In genomic region chr8:125741855-125742254, GRCm38 (mm10) we compare ENCODE assay signal across 16 mouse cellular contexts. TPM values are rescaled to one million over a fixed set of nuclear protein-coding genes. Genes with fewer than 3 reads are reported as not detected.
DNase-seq lines count a peak whose midpoint lies in the region; ATAC-seq and TF ChIP-seq lines count a peak whose summit lies in the region.
"Had no signal": no experiment of that assay in that cellular context is flagged by ENCODE, and none has a peak within 500 bp of the region (broad histone marks: within the 10 kb centered on the region; RNA-seq: fewer than 3 reads in every experiment).

No protein-coding gene starts in this region.

- 0 out of 2 replicates have a peak, but pooled peaks have one; percentile 17 for ATAC-seq in kidney, embryonic 14.5 days (ENCODE audit: low FRiP score, low TSS enrichment)
- ATAC-seq in common myeloid progenitor, adult 5-6 weeks (replicated peaks; ENCODE audit: low read depth, poor library complexity, severe bottlenecking): peak; percentile 60
- peak; percentile 69 for ATAC-seq in lung, embryonic 14.5 days (ENCODE audit: insufficient read depth)
- ATAC-seq in megakaryocyte-erythroid progenitor cell, adult 5-6 weeks (replicated peaks; ENCODE audit: low FRiP score, low TSS enrichment, poor library complexity, severe bottlenecking): peak; percentile 34
- no peak for ATAC-seq in forebrain, postnatal 0 days
- ATAC-seq: forebrain, embryonic 13.5 days had no signal

- TF ChIP-seq CTCF in lung, embryonic 14.5 days (IDR thresholded peaks at IDR 0.05; ENCODE audit: low read depth): no peak
- no peak for TF ChIP-seq CTCF in forebrain, postnatal 0 days (IDR thresholded peaks at IDR 0.05; ENCODE audit: low read depth)

- no peaks in the 10 kb centered on the region for H3K9me3 ChIP-seq in kidney, embryonic 14.5 days (ENCODE audit: control insufficient read depth, low read length)
- no peaks in the 10 kb centered on the region for H3K9me3 ChIP-seq in lung, embryonic 14.5 days (ENCODE audit: low read depth, low read length)
- H3K9me3 ChIP-seq in forebrain, postnatal 0 days (ENCODE audit: low read length): no peaks in the 10 kb centered on the region
- H3K9me3 ChIP-seq: embryonic facial prominence, embryonic 13.5 days; forebrain, embryonic 13.5 days; heart, embryonic 12.5 days; limb, embryonic 15.5 days had no signal

- no peak for DNase-seq in kidney, postnatal 14 days
- DNase-seq in lung, embryonic 14.5 days: peak; percentile 50
- no peak for DNase-seq in adrenal gland, postnatal 10 days
- no peak for DNase-seq in spleen, postnatal 36 days (ENCODE audit: low spot score in 2 of 2)
- no peak for DNase-seq in forebrain, postnatal 0 days
- DNase-seq: adrenal gland, postnatal 14 days; gastrocnemius, postnatal 10 days; kidney, adult 18-20 months had no signal

- H3K4me3 ChIP-seq in kidney, embryonic 14.5 days (ENCODE audit: low read length): no peak overlapping the region
- H3K4me3 ChIP-seq in lung, embryonic 14.5 days (ENCODE audit: low read depth, low read length): no peak overlapping the region
- no peak overlapping the region for H3K4me3 ChIP-seq in forebrain, postnatal 0 days (ENCODE audit: low read depth, low read length)
- H3K4me3 ChIP-seq: embryonic facial prominence, embryonic 13.5 days; forebrain, embryonic 13.5 days; heart, embryonic 12.5 days; limb, embryonic 15.5 days; myocyte had no signal

- no peaks in the 10 kb centered on the region for H3K4me1 ChIP-seq in kidney, embryonic 14.5 days (ENCODE audit: control insufficient read depth, insufficient read depth, low read length)
- no peaks in the 10 kb centered on the region for H3K4me1 ChIP-seq in lung, embryonic 14.5 days (ENCODE audit: insufficient read depth)
- no peaks in the 10 kb centered on the region for H3K4me1 ChIP-seq in forebrain, postnatal 0 days (ENCODE audit: insufficient read depth)
- H3K4me1 ChIP-seq: forebrain, embryonic 13.5 days had no signal

- H3K27me3 ChIP-seq in kidney, embryonic 14.5 days (ENCODE audit: control insufficient read depth, insufficient read depth, low read length): no peaks in the 10 kb centered on the region
- no peaks in the 10 kb centered on the region for H3K27me3 ChIP-seq in lung, embryonic 14.5 days (ENCODE audit: insufficient read depth, low read length)
- H3K27me3 ChIP-seq in forebrain, postnatal 0 days (ENCODE audit: insufficient read depth, low read length): no peaks in the 10 kb centered on the region
- H3K27me3 ChIP-seq: embryonic facial prominence, embryonic 13.5 days; forebrain, embryonic 13.5 days; heart, embryonic 12.5 days; limb, embryonic 15.5 days had no signal

- WGBS in kidney, embryonic 14.5 days: 55% methylated on average over 2 of the region's 2 CpGs
- WGBS in lung, embryonic 14.5 days: 40% methylated on average over 2 of the region's 2 CpGs
- 83% methylated on average over 2 of the region's 2 CpGs for WGBS in forebrain, postnatal 0 days

- no peak overlapping the region for H3K4me2 ChIP-seq in kidney, embryonic 14.5 days (replicated peaks; ENCODE audit: low read depth, low read length)
- H3K4me2 ChIP-seq in lung, embryonic 14.5 days: no peak overlapping the region
- H3K4me2 ChIP-seq in forebrain, postnatal 0 days (ENCODE audit: low read depth): no peak overlapping the region
- H3K4me2 ChIP-seq: embryonic facial prominence, embryonic 13.5 days; forebrain, embryonic 13.5 days; heart, embryonic 12.5 days; limb, embryonic 15.5 days had no signal

- no peak overlapping the region for H3K9ac ChIP-seq in kidney, embryonic 14.5 days (ENCODE audit: low read depth, low read length)
- no peak overlapping the region for H3K9ac ChIP-seq in lung, embryonic 14.5 days
- H3K9ac ChIP-seq in forebrain, postnatal 0 days: no peak overlapping the region
- H3K9ac ChIP-seq: embryonic facial prominence, embryonic 13.5 days; forebrain, embryonic 13.5 days; heart, embryonic 12.5 days; limb, embryonic 15.5 days had no signal

- 0 out of 2 replicates have a peak, but pooled peaks cover 4% of the 10 kb centered on the region for H3K36me3 ChIP-seq in kidney, embryonic 14.5 days (ENCODE audit: control insufficient read depth, insufficient read depth, low read length)
- no peaks in the 10 kb centered on the region; the same call in 1 of the 2 replicates for H3K36me3 ChIP-seq in lung, embryonic 14.5 days (ENCODE audit: insufficient read depth)
- H3K36me3 ChIP-seq in forebrain, postnatal 0 days (ENCODE audit: insufficient read depth): no peaks in the 10 kb centered on the region

- no peak overlapping the region for H3K27ac ChIP-seq in kidney, embryonic 14.5 days (ENCODE audit: low read depth, low read length)
- no peak overlapping the region for H3K27ac ChIP-seq in lung, embryonic 14.5 days (ENCODE audit: low read depth)
- H3K27ac ChIP-seq in forebrain, postnatal 0 days (ENCODE audit: low read depth, low read length): no peak overlapping the region
- H3K27ac ChIP-seq: embryonic facial prominence, embryonic 13.5 days; forebrain, embryonic 13.5 days; limb, embryonic 15.5 days had no signal

RNA-seq across cellular contexts. Expression of gene Ntpcr, which starts 12.1 kb away (rescaled TPM):
- 28.5 and 29.3 TPM in 2 replicates for polyA plus RNA-seq in kidney, embryonic 14.5 days (2014; fragmentation: Nextera tagmentation; extraction: Ambion mirVana)
- total RNA-seq in common myeloid progenitor, adult 5-6 weeks (2017): 22.8 and 35.2 TPM in 2 replicates
- polyA plus RNA-seq in lung, embryonic 14.5 days (2014; fragmentation: Nextera tagmentation; extraction: Ambion mirVana): 33.0 TPM in 2 replicates
- 28.5 and 30.9 TPM in 2 replicates for total RNA-seq in megakaryocyte-erythroid progenitor cell, adult 5-6 weeks (2014; fragmentation: Nextera tagmentation)
- total RNA-seq in megakaryocyte-erythroid progenitor cell, adult 5-6 weeks (2017): 18.2 and 66.2 TPM in 2 replicates
- 10 to 100 TPM; 14.4 to 16.8 TPM for total RNA-seq in adrenal gland, postnatal 10 days (2021)
- 26.5 and 34.2 TPM in 2 replicates for total RNA-seq in forebrain, postnatal 0 days (2014; rRNA removed)
- polyA plus RNA-seq in forebrain, postnatal 0 days (2015; fragmentation: Nextera tagmentation; extraction: Ambion mirVana): 34.0 and 38.0 TPM in 2 replicates
